Mouse (Mus musculus) spleen, embryonic (tissue): ENCODE results near the gene Ccnjl.

Experiments
- CTCF ChIA-PET: fragments of 350-600 bp; sonication (Branson Sonifier 250); formaldehyde crosslinking; loops from one replicate; lab custom pipeline; 2022; lab: Charles Lee

The Ccnjl gene

GRCm38 (mm10) chr11:43621769-43622168 lies 93.2 kb downstream of the Ccnjl start:
- CTCF ChIA-PET: interaction anchor here (0.6 kb wide), 1 partner anchor 18 kb away, joined by 5 read pairs; no protein-coding TSS in a partner anchor

GRCm38 (mm10) chr11:43624341-43624740 lies 95.8 kb downstream of the Ccnjl start:
- CTCF ChIA-PET: no interaction called here

GRCm38 (mm10) chr11:43626300-43626926 lies 97.8 kb downstream of the Ccnjl start:
- CTCF ChIA-PET: no interaction called here

- CTCF ChIA-PET: no interaction called here
Measured at GRCm38 (mm10) chr11:43626927-43627645, 98.5 kb downstream of the Ccnjl start.

DNA sequence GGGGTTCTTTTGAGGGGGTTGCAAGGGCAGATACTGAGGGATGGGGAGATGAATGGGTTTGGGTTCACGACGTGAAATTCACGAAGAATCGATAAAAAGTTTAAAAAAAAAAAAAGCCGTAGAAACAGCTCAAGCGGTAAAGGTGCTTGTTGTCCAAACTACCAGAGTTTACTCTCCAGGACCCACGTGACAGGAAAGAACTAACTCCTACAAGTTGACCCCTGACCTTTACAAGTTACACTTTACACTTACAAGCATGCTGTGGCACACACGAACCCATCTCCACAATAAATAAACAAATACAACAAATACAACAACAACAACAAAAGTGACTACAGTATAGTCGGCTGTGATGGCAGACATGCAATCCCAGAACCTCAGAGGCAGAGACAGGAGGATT lies 103.1 kb downstream of the Ccnjl start:
- CTCF ChIA-PET: no interaction called here

- CTCF ChIA-PET: no interaction called here
Measured at GRCm38 (mm10) chr11:43632566-43632965, 104.0 kb downstream of the Ccnjl start.

GRCm38 (mm10) chr11:43633165-43633564 lies 104.6 kb downstream of the Ccnjl start:
- CTCF ChIA-PET: no interaction called here

DNA sequence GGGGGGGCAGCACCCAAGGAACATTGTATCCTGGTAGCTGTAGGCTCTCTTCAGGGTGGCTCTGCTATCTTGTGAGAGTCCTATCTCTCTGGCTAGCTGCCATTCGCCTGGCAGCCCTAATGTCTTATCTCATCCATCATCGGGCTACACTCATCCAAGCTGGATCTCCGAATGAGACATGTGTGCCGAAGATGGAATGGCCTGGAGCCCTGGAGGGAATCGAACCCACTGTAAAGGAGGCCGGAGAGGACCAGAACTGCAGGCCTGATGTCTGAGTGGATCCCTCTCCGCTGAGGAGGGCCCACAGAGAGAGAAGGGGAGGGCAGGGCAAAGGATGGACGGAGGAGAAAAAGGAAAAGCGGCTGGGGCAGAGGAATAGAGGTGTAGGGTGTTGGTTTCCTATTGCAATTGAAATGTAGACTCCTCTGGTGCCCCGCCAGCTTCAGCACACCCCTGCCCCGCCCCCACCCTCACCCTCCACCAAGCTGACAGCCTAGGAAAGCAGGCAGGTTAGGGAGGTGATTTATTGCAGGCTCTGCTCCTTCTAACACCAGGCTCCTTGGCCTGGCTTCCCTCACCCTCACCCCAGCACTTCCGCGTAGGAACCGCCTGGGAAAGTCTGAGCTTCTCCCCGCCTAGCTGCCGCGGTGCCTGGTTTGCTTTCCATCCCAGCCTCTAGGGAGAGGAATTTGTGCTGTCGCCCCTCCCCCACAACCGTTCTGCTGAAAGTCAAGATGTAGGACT lies 105.2 kb downstream of the Ccnjl start:
- CTCF ChIA-PET: no interaction called here
